Mouse (Mus musculus) common myeloid progenitor, adult 5-6 weeks (primary cell): Measurements from ENCODE around the gene Cdk7. TPM values are rescaled to one million over a fixed set of nuclear protein-coding genes. Genes with fewer than 3 reads are reported as not detected.
"Not testable (repeated sequence)": the region's sequence is repeated elsewhere in the genome, so short reads cannot be mapped to it uniquely, and the experiment has no call there.

Experiments used
- ATAC-seq: replicated peaks from 2 replicates; pipeline ENCODE4 v1.8.0; 2016; ENCODE audit warnings: low read depth, mild to moderate bottlenecking, moderate TSS enrichment, inconsistent platforms; ENCODE audit not compliant: poor library complexity, severe bottlenecking
- total RNA-seq: library from RNA; stranded (forward); fragments of 200-1000, 187-1606 nt; gene quantifications from 2 replicates; pipeline ENCODE4 v1.2.3, GENCODE M21; 2017

Cdk7 gene
- total RNA-seq, 1 experiment from 2014 or later, result 46.2 TPM

GRCm38 (mm10) chr13:100728530-100728929, 2.2 kb downstream of the Cdk7 start:
- not testable (repeated sequence) for ATAC-seq

DNA sequence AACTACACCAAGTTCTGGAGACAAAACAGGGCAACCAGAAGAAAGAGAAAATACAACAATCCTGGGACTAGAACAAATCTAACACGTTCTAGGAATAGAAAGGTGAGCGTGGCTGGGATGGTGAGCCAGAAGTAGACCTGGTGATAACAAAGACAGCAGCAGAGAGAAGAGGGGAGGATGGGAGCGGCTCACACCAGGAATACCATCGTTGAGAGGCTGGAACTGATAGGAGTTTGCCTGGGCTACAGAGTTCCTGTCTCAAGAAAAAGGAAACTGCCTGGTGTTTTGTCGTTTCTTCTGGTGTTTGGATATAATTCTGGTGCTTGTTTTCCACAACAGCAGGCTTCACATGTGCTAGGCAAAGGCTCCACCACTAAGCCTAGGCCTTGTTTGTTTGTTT, 2.7 kb downstream of the Cdk7 start:
- ATAC-seq, result no peak

DNA sequence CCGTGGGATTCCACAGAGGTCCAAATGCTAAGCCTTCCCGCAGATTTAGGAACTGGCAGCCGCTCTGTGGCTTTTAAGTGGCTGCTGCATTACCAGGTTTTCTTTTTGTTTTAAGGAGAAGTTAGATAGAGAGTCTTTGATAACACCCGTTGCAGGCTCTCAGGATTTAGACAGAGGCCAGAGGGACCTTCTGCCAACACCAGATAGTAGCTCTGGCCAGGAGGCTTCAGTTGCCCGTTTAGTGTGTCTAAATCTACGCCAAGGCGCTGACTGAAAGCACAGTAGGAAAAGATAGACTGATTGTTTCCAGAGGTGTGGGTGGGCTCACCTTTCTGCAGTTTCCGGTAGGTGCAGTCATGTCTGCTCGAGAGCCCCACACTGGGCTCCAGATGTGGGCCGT, 5.5 kb downstream of the Cdk7 start:
- peak; percentile 47; the same call in 1 of the 2 replicates for ATAC-seq

DNA sequence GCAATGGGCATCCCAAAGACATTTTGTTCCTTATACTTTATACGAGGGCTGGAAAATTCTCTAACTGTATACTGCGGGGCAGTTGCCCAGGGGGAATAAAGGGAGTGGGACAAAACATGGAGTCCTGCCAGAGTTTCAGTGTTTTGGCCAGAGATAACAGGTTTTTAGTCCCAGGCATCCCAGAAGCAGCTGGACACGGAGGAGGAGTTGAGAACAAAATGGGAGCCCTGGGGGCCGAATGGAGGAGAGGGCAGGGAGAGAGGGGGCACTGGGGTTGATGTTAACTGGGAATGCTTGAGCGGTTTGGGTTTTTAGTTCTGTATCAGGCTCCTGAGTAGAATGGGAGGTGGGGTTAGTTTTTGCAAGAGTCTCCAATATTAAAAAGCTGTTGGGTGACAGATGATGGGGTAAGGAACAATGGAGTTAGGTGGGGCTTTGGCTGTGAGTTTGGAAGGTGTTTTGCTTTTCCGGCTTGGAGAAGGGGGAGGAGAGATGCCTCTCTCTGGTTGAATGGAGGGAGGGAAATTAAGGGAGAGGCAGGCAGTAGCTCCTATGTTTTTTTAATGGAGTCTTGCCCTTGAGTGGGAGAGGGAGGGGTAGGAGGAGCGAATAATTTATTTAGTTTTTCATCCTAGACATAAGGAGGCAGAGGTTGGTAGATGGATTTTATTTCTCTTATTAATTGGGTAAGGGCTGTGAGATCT, 6.5 kb downstream of the Cdk7 start:
- no peak for ATAC-seq

DNA sequence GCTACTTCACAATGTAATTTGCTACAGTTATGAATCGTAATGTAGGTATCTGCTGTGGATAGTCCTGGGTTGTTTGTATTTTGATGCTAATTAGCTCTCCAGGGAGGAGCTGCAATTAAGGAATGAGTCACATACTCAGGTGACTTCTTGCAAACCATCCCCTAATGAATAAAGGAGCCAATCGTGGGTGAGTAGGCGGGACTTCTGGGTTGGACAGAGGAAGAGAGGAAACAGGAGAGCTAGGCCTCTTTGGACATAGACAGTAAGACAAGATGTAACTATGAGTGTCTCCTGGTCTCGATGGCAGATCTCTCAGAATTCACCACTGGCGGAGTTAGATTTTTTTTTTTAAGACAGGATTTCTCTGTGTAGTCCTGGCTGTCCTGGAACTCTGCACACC, 9.1 kb downstream of the Cdk7 start:
- ATAC-seq, result no peak

DNA sequence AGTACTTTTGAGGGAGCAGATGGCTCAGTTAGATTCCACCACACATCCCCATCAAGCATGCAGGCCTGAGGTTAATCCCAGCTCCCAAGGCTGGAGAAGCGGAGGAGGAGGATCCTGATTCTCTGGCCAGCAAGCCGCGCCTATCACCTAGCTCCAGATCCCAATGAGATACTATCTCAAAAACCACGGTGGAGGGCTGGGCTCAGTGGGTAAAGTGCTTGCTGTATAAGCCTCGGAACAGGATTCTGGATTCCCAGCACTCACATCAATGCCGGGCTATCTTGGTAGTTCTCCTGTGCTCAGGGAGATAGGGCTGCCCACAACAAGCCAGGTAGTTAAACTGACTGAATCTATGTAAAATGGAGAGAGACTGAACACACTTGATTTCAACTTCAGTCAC, 15.3 kb downstream of the Cdk7 start:
- ATAC-seq, result no peak

DNA sequence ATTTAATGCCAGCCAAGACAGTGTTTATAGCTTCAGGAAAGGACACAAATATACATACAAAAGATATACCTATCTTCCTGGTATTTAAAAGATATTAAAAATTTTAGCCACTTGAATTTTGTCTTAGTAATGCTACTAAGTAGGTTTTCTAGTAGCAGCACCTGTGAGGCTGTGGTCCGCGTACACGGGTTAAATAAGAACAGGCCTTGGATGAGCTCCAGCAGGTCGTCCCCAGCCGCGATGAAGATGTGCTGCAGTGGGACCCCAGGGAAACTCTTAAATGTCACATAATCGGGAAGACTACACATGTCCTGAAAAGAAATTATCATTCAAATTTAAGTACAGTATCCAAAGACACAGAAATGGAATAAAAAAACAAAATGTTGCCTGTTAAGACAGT, 24.5 kb downstream of the Cdk7 start:
- no peak for ATAC-seq

GRCm38 (mm10) chr13:100703468-100703867, 27.3 kb downstream of the Cdk7 start:
- no peak for ATAC-seq

DNA sequence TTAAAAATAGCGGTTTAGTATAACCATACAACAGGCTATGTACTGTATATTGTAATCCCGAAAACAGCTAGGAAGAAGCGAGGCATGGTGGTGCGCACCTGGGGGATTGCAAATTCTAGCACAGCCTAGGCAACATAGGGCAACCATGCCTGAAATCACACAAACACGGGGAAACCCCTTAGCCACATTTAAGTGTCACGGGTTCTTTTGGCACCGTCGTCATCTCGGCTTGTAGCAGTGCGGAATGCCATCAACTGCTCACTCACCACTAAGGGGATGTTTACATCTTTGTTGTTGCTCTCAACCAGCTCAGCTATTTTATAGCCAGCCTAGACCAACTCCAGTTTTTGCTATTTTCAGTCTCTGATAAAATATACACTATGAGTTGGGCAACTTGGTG, 31.9 kb downstream of the Cdk7 start:
- ATAC-seq, result no peak

DNA sequence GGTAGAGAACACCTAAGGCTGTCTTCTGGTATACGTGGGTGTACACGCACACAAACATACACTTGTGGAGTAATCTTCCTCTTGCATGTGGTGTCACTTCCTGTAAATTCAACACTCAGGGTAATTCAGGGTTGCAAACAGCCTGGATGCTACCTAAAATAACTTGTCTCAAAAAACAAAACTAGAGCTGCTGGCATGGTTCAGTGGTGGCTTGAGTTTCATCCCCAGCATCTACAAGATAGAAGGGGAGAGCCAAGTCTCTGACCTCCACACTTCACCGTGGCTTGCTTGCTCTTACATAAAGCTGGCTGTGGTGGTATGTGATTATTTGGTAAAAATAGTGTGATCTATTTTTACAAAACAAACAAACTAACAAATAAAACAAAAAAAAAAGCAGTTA, 33.2 kb downstream of the Cdk7 start:
- 0 out of 2 replicates have a peak, but pooled peaks have one; percentile 45 for ATAC-seq

DNA sequence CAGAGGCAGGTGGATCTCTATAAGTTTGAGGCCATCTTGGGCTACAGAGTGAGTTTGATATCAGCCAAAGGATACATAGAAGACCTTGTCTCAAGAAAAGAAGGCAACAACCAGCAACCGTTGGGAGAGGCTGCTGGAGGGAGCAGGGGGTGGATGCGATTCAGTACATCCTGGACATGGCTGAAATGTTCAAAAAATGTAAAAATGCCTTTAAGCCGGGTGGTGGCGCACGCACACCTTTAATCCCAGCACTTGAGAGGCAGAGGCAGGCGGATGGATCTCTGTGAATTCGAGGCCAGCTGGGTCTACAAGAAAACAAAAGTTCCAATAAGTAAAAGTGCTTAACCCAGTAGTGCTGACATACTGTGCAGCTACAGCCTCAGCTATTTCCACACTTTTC, 43.2 kb downstream of the Cdk7 start:
- ATAC-seq, result no peak

DNA sequence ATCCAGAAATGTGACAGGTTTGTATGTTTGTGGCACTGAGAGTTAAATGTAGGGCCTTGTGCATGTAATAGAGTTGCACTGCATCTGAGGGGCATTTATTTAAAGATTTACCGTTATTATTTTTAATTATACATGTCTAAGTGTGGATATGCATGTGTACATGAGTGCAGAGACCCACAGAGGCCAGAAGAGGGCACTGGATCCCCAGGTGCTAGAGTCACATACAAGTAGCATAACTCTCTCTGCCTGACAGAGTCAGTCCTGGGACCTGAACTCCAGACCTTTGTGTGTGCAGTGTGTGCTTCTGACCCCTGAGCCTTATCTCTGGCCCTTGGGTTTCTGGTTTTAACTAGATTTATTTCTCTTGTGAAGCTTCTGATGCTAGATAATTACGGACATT, 46.4 kb downstream of the Cdk7 start:
- peak; percentile 87 for ATAC-seq

GRCm38 (mm10) chr13:100682837-100683236, 47.9 kb downstream of the Cdk7 start:
- ATAC-seq, result no peak

GRCm38 (mm10) chr13:100681615-100682014, 49.1 kb downstream of the Cdk7 start:
- ATAC-seq, result no peak

GRCm38 (mm10) chr13:100675936-100676635, 54.7 kb downstream of the Cdk7 start:
- ATAC-seq, result no peak

DNA sequence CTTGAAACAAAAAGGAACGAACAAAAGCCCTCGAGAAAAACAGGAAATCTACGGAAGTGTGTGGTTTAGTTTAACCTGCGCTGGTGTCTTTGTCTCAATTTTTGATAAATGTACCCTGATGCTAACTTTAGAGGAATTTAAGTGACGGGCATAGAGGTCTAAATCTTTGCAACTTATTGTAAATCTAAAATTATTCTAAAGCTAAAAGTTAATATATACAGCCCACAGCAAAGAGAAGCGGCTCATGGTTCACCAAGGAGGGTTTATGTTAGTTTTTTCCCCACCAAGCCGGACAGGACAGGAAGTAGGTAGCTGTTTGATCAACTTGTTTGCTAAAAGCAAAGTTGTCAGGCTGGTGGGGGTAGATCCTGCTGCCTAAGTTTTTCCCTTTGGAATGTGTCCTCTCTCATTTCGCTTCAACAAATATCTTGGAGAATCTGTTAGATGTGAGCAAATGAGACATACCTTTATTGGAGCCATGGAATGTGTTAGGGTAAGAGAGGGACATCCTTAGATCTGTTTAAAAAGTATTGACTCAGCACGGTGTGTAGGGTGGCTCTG, 60.5 kb downstream of the Cdk7 start:
- peak; percentile 34 for ATAC-seq

DNA sequence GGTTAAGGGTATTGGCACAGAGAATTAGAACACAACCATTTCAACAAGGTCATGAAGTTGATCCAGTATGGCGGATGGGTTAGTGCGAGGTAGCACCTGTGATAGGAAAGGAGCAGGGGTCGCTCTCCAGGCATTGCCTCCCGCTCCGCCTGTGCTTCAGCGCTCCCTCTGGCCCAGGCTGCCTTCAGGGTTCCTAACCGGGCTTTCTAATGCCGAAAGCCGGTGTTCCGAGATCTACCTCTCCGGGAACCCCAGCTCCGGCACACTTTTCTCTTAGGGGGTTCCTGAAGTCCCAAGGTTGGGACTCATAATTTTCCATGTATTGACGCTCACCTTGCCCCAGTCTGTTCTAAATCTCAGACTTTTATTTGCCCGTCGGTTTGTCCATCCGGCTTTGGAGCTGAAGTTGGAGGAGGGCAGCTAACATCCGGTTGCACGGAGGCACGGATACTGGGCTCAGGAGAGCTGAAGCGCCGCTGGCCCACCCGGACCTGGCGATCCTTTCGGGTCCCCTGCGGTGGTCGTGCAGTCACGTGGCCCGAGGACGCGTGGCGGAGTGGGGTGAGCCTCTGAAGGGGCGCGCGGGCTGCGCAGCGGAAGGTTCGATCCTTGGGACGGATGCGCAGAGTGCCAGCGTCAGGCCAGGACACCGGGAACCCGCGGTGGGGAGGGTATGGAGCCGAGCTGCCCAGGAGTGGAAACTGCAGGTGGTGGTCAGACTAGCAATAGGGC, 61.3 kb downstream of the Cdk7 start, which contains the start of gene Ccdc125:
Ccdc125 (plus strand) TSS at position 427 of the 732 bp plus-strand sequence.
- peak; percentile 65 for ATAC-seq

GRCm38 (mm10) chr13:100659864-100660456, 70.8 kb downstream of the Cdk7 start:
- peak; percentile 83 for ATAC-seq

DNA sequence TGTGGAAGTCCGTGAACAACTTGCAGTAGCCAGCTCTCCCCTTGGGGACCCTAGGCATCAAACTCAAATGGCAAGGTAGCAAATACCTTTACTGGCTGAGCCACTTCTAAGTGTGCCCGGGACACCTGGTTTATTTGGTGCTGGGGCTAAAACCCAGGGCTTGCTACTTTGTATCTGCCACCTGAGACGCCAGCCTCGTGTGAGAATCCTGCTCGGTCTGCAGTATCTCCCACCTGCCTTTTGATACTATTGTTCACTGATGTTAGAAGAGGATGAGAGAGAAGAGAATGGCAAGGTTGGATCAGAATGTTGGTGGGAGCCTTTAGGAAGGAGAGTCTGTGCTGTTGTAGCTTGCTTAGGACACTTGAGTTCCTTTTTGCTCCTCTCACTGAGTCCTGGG, 72.6 kb downstream of the Cdk7 start:
- no peak for ATAC-seq
